Mouse (Mus musculus): ENCODE measurements around the gene Olfr643.
"Not testable (repeated sequence)": the region's sequence is repeated elsewhere in the genome, so short reads cannot be mapped to it uniquely, and the experiment has no call there.

The Olfr643 gene

DNA sequence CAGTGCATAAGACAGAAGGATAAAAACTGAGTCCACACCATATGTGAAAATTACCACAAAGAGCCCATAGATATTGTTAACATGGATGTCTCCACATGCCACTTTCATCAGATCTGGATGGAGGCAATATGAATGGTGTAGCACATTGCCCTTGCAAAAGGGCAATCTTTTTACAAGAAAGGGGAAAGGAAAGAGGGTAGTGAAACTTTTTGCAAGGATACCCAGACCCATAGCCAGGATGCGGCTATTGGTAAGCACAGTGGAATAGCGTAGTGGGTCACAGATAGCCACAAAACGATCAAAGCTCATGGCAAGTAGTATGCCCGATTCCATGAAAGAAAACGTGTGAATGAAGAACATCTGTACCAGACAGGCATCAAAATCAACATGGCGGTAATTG, 115.6 kb downstream of the Olfr643 start:
- in situ Hi-C loops (cut with MboI, MseI), result no loop called here

DNA sequence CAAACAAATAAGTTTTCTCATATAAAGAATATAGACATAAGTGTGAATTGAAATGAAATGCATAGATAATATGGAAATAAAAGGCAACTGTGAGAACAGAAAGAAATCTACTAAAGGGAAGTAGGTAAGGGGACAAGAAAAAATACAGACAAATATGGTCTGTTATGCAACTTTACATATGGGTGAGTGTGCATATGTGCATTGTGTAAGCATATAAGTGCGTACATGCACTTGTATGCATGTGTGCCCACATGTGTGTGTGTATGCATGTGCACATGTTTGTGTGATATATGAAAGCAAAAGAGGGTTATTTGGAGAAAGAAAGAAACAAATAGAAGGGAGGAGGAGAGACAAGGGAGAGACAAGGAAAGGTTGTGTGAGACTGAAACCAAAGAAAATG, 118.3 kb downstream of the Olfr643 start:
- in situ Hi-C loops (cut with MboI, MseI), result no loop called here

DNA sequence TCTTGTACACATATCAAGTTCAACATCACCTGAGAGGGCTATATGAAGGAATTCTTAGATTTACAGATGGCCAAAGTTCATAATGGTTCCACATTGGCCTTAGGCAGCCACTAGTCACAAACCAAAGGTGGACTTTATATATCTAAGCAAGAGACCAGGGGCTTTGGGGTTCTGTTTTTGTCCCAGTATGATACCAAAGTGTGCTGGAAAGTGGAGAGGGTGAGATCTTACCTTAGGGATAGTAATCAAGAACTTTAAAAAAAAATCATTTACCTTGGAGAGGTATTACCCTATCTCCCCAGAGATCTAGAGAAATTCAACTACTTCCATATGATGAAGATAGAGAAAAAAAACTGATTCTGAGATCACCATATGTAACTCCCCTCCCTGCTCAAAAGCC, 120.0 kb downstream of the Olfr643 start, which contains the start of gene Olfr639:
Gene Olfr639 (minus strand): TSS at position 101 of the 400 bp plus-strand sequence.
- in situ Hi-C loops (cut with MboI, MseI), result no loop called here

GRCm38 (mm10) chr7:103999124-103999523, 138.1 kb downstream of the Olfr643 start:
- in situ Hi-C loops (cut with MboI, MseI), result no loop called here

DNA sequence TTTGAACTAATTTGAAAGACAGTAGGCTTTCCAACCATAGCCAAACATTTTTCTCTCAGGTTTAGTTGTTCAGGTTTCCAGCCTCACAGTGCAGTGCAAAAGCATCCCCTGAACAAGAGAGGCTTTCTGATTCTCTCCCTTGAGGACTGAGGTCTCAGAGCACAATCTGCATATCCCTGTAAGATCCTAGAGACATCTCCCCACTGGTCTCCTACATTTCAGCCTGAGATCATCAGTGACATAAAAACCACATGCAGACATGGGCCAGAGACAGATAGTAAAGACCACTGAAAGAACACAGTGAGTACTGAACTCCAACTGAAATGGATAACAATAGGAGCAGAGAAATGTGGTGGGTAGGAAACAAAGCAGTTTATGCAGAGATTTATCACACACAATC, 138.8 kb downstream of the Olfr643 start, which contains the start of gene Olfr638:
Gene Olfr638 (plus strand): TSS at position 301 of the 400 bp plus-strand sequence.
- in situ Hi-C loops (cut with MboI, MseI), result no loop called here

GRCm38 (mm10) chr7:103971782-103972181, 165.4 kb downstream of the Olfr643 start:
- in situ Hi-C loops (cut with MboI, MseI), result no loop called here

DNA sequence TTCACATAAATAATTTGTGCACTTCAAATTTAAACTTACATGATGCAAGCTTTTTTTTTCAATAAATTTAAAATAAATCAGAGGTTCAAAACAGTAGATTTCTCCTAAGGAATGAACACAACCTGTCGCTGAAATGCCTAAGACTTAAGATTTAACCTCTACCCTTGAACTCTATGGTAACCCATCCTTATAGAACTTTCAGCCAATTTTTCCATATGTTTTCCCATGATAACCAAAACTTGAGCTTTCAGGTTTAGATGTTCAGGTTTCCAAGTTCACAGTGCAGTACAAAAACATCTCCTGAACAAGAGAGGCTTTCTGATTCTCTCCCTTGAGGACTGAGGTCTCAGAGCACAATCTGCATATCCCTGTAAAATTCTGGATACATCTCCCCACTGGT, 166.4 kb downstream of the Olfr643 start, which contains the start of gene Olfr635:
Gene Olfr635 (plus strand): TSS at position 301 of the 400 bp plus-strand sequence.
- in situ Hi-C loops (cut with MboI, MseI), result no loop called here

GRCm38 (mm10) chr7:103966873-103967272, 170.3 kb downstream of the Olfr643 start:
- in situ Hi-C loops (cut with MboI, MseI), result not testable (repeated sequence)
